Mouse (Mus musculus) lung, embryonic 14.5 days (tissue): ENCODE data around the gene Olfr339. TPM values are rescaled to one million over a fixed set of nuclear protein-coding genes. Genes with fewer than 3 reads are reported as not detected.
"Not testable (repeated sequence)": the region's sequence is repeated elsewhere in the genome, so short reads cannot be mapped to it uniquely, and the experiment has no call there.

Source experiments
- ATAC-seq: fragments of 200-750 bp; cut with Nextera tagmentation; 2 replicates; pipeline ENCODE4 v1.8.0; 2017; ENCODE audit warnings: mild to moderate bottlenecking, moderate TSS enrichment, moderate library complexity; ENCODE audit not compliant: insufficient read depth
- DNase-seq: peaks from one replicate; pipeline ENCODE4 v3.0.0-alpha.2; 2015
- H3K27ac ChIP-seq: fragments of 300-500 bp; sonication (generic); 2 replicates; pipeline ENCODE4 v1.5.1; 2014; ENCODE audit warnings: low read depth, mild to moderate bottlenecking, moderate library complexity
- H3K27me3 ChIP-seq: fragments of 300-500 bp; sonication (generic); 2 replicates; pipeline ENCODE4 v1.6.1; 2014; ENCODE audit warnings: low read length, control low read depth; ENCODE audit not compliant: insufficient read depth
- H3K36me3 ChIP-seq: fragments of 300-500 bp; sonication (generic); 2 replicates; pipeline ENCODE4 v1.6.1; 2014; ENCODE audit warnings: control low read depth; ENCODE audit not compliant: insufficient read depth
- H3K4me1 ChIP-seq: fragments of 300-500 bp; sonication (generic); 2 replicates; pipeline ENCODE4 v1.6.1; 2014; ENCODE audit warnings: antibody characterized with exemption, control low read depth; ENCODE audit not compliant: insufficient read depth
- H3K4me2 ChIP-seq: fragments of 300-500 bp; sonication (generic); 2 replicates; pipeline ENCODE4 v1.6.1; 2014; ENCODE audit warnings: mild to moderate bottlenecking
- H3K4me3 ChIP-seq: fragments of 300-500 bp; sonication (generic); 2 replicates; pipeline ENCODE4 v1.5.1; 2014; ENCODE audit warnings: low read depth, low read length
- H3K9ac ChIP-seq: fragments of 300-500 bp; sonication (generic); 2 replicates; pipeline ENCODE4 v1.6.1; 2014
- H3K9me3 ChIP-seq: fragments of 300-500 bp; sonication (generic); 2 replicates; pipeline ENCODE4 v1.6.1; 2016; ENCODE audit warnings: low read depth, low read length, control low read depth
- CTCF ChIP-seq: IDR thresholded peaks from 2 replicates; pipeline ENCODE4 v1.5.1; 2016; ENCODE audit warnings: antibody characterized with exemption, low read depth
- WGBS: fragments of 180-500 bp; shearing (Covaris S2); extraction: QIAGEN DNeasy Blood & Tissue Kit; methylation state at CpG from one replicate; pipeline ENCODE4 v1.1.7; 2014; 5-methylcytosine and 5-hydroxymethylcytosine counted together
- polyA plus RNA-seq: library from polyadenylated mRNA; unstranded; fragments of >200 nt; fragmentation: Nextera tagmentation; extraction: Ambion mirVana; gene quantifications from 2 replicates; pipeline ENCODE4 v1.2.1, GENCODE M21; 2014

Gene Olfr339
- not detected in 2 replicates for polyA plus RNA-seq

- ATAC-seq (no peak), DNase-seq (no peak)
- Histone ChIP-seq H3K4me1 (no peaks in the 10 kb centered on the region), H3K4me2 (no peak within 1 kb of the TSS), H3K27me3 (no peaks in the 10 kb centered on the region), H3K9me3 (no peaks in the 10 kb centered on the region), H3K27ac (no peak within 1 kb of the TSS), H3K9ac (no peak within 1 kb of the TSS), H3K4me3 (no peak within 1 kb of the TSS), H3K36me3 (no peaks in the 10 kb centered on the region)
- 80% methylated on average over 3 of the region's 3 CpGs for WGBS
- no peak for TF ChIP-seq CTCF
These were observed at the start of gene Olfr339 for GRCm38 (mm10) chr2:36418647-36419046. Gene Olfr339 (plus strand): TSS chr2:36418947.

GRCm38 (mm10) chr2:36373219-36373618, 45.5 kb upstream of the Olfr339 start, which contains the start of gene Olfr338:
Gene Olfr338 (plus strand): TSS chr2:36373519.
- no peak for DNase-seq
- ATAC-seq = no peak
- Histone ChIP-seq H3K36me3 (no peaks in the 10 kb centered on the region), H3K9me3 (no peaks in the 10 kb centered on the region), H3K4me1 (no peaks in the 10 kb centered on the region), H3K4me2 (no peak within 1 kb of the TSS), H3K27me3 (no peaks in the 10 kb centered on the region), H3K27ac (no peak within 1 kb of the TSS), H3K4me3 (no peak within 1 kb of the TSS), H3K9ac (no peak within 1 kb of the TSS)
- TF ChIP-seq CTCF = no peak

- not testable (repeated sequence) for H3K4me1 ChIP-seq, DNase-seq, H3K4me2 ChIP-seq, H3K9ac ChIP-seq, ATAC-seq, H3K27me3 ChIP-seq, H3K9me3 ChIP-seq, H3K4me3 ChIP-seq, H3K27ac ChIP-seq, H3K36me3 ChIP-seq
- WGBS = 84% methylated on average over 3 of the region's 3 CpGs
These were observed 3.6 kb upstream of the Olfr339 start for GRCm38 (mm10) chr2:36415174-36415573.

GRCm38 (mm10) chr2:36415591-36415990, 3.2 kb upstream of the Olfr339 start:
- DNase-seq, H3K9me3 ChIP-seq, H3K27me3 ChIP-seq, H3K27ac ChIP-seq, H3K36me3 ChIP-seq, H3K4me2 ChIP-seq, H3K4me1 ChIP-seq, ATAC-seq, H3K9ac ChIP-seq, H3K4me3 ChIP-seq: not testable (repeated sequence)
- 86% methylated on average over 7 of the region's 7 CpGs for WGBS

- WGBS = 69% methylated on average over 1 of the region's 1 CpGs
- no peak within 1 kb of the TSS for H3K4me3 ChIP-seq
- no peak for DNase-seq
These were observed 33.5 kb downstream of the Olfr339 start, which contains the start of gene Olfr340 for GRCm38 (mm10) chr2:36452287-36452686. Gene Olfr340 (plus strand): TSS chr2:36452587.

GRCm38 (mm10) chr2:36473634-36474033, 54.9 kb downstream of the Olfr339 start:
- H3K9ac ChIP-seq = no peak overlapping the region
- H3K36me3 ChIP-seq = no peaks in the 10 kb centered on the region
- H3K9me3 ChIP-seq = no peaks in the 10 kb centered on the region
- no peak overlapping the region for H3K4me3 ChIP-seq
- H3K4me1 ChIP-seq = no peaks in the 10 kb centered on the region
- DNase-seq = peak; percentile 10
- H3K27ac ChIP-seq = no peak overlapping the region
- TF ChIP-seq CTCF = no peak
- no peak overlapping the region for H3K4me2 ChIP-seq
- no peaks in the 10 kb centered on the region for H3K27me3 ChIP-seq
- ATAC-seq = peak; percentile 54

More at GRCm38 (mm10) chr2:36452287-36452686, 33.5 kb downstream of the Olfr339 start, which contains the start of gene Olfr340:
- no peak for ATAC-seq
- H3K9ac ChIP-seq = no peak within 1 kb of the TSS
- H3K9me3 ChIP-seq = no peaks in the 10 kb centered on the region
- H3K36me3 ChIP-seq = no peaks in the 10 kb centered on the region
- no peak within 1 kb of the TSS for H3K27ac ChIP-seq
- no peak for TF ChIP-seq CTCF
- no peak within 1 kb of the TSS for H3K4me2 ChIP-seq
- no peaks in the 10 kb centered on the region for H3K4me1 ChIP-seq
- no peaks in the 10 kb centered on the region for H3K27me3 ChIP-seq

Other genes with a start within 250 kb of the Olfr339 start
- 30.2 and 33.4 TPM in 2 replicates for gene Ptgs1, start 188.5 kb upstream of the Olfr339 start, polyA plus RNA-seq
- gene Olfr338, start 45.4 kb upstream of the Olfr339 start, polyA plus RNA-seq = not detected in 2 replicates
- not detected in 2 replicates for gene Olfr340, start 33.6 kb downstream of the Olfr339 start, polyA plus RNA-seq
- gene Olfr341, start 63.5 kb downstream of the Olfr339 start, polyA plus RNA-seq = not detected in 2 replicates
- not detected in 2 replicates for gene Olfr342, start 106.1 kb downstream of the Olfr339 start, polyA plus RNA-seq
- not detected in 2 replicates for gene Olfr344, start 147.7 kb downstream of the Olfr339 start, polyA plus RNA-seq
- gene Olfr345, start 221.1 kb downstream of the Olfr339 start, polyA plus RNA-seq = not detected in 2 replicates